Mouse (Mus musculus) heart, embryonic 16.5 days (tissue): ENCODE results near the gene Gnat1. TPM values are rescaled to one million over a fixed set of nuclear protein-coding genes. Genes with fewer than 3 reads are reported as not detected.

Experiments used
- ATAC-seq: fragments of 200-750 bp; cut with Nextera tagmentation; replicated peaks from 2 replicates; pipeline ENCODE4 v1.8.0; 2017; ENCODE audit warnings: moderate number of reproducible peaks; ENCODE audit not compliant: insufficient read depth, low FRiP score; ENCODE audit errors: extremely low read depth
- H3K27ac ChIP-seq: fragments of 300-500 bp; sonication (generic); 2 replicates; pipeline ENCODE4 v1.5.1; 2014; ENCODE audit warnings: mild to moderate bottlenecking, low read length, control low read depth, moderate library complexity
- H3K27me3 ChIP-seq: fragments of 300-500 bp; sonication (generic); 2 replicates; pipeline ENCODE4 v1.6.1; 2014; ENCODE audit warnings: low read length, mixed read lengths; ENCODE audit not compliant: control insufficient read depth, insufficient read depth
- H3K36me3 ChIP-seq: fragments of 300-500 bp; sonication (generic); 2 replicates; pipeline ENCODE4 v1.6.1; 2014; ENCODE audit not compliant: control insufficient read depth, insufficient read depth
- H3K4me1 ChIP-seq: fragments of 300-500 bp; sonication (generic); 2 replicates; pipeline ENCODE4 v1.6.1; 2014; ENCODE audit warnings: low read length, mixed read lengths; ENCODE audit not compliant: control insufficient read depth, insufficient read depth
- H3K4me2 ChIP-seq: fragments of 300-500 bp; sonication (generic); 2 replicates; pipeline ENCODE4 v1.6.1; 2014; ENCODE audit warnings: low read depth, mild to moderate bottlenecking, control low read depth, low read length
- H3K4me3 ChIP-seq: fragments of 300-500 bp; sonication (generic); 2 replicates; pipeline ENCODE4 v1.5.1; 2014; ENCODE audit warnings: mild to moderate bottlenecking, control low read depth, low read length
- H3K9ac ChIP-seq: fragments of 300-500 bp; sonication (generic); 2 replicates; pipeline ENCODE4 v1.6.1; 2014; ENCODE audit warnings: low read length, control low read depth
- H3K9me3 ChIP-seq: fragments of 300-500 bp; sonication (generic); replicated peaks from 2 replicates; pipeline ENCODE4 v1.6.1; 2016; ENCODE audit warnings: low read length; ENCODE audit not compliant: control insufficient read depth
- WGBS: fragments of 180-500 bp; shearing (Covaris S2); extraction: QIAGEN DNeasy Blood & Tissue Kit; methylation state at CpG from one replicate; pipeline ENCODE4 v1.1.7; 2014; 5-methylcytosine and 5-hydroxymethylcytosine counted together
- polyA plus RNA-seq: library from polyadenylated mRNA; unstranded; fragments of >200 nt; fragmentation: Nextera tagmentation; extraction: Ambion mirVana; gene quantifications from 2 replicates; pipeline ENCODE4 v1.2.1, GENCODE M21; 2015

Gnat1 gene
- polyA plus RNA-seq, 1 experiment from 2014 or later = 0.39 TPM

- ATAC-seq = peak; percentile 92
- H3K9ac ChIP-seq = peak within 1 kb of the TSS; percentile 93
- H3K4me3 ChIP-seq = peak within 1 kb of the TSS; percentile 82
- peak within 1 kb of the TSS; percentile 95 for H3K27ac ChIP-seq
- WGBS = 4% methylated on average over 38 of the region's 38 CpGs
- H3K9me3 ChIP-seq = no peaks in the 10 kb centered on the region
- peak within 1 kb of the TSS; percentile 96 for H3K4me2 ChIP-seq
- 0 out of 2 replicates have a peak, but pooled peaks cover 2% of the 10 kb centered on the region for H3K36me3 ChIP-seq
- H3K4me1 ChIP-seq = peaks cover 30% of the 10 kb centered on the region
- no peaks in the 10 kb centered on the region for H3K27me3 ChIP-seq
These were observed 44.1 kb downstream of the Gnat1 start, which contains the start of gene Gnai2 for GRCm38 (mm10) chr9:107635279-107636028. Gene Gnai2 (minus strand): TSS chr9:107635367.

DNA sequence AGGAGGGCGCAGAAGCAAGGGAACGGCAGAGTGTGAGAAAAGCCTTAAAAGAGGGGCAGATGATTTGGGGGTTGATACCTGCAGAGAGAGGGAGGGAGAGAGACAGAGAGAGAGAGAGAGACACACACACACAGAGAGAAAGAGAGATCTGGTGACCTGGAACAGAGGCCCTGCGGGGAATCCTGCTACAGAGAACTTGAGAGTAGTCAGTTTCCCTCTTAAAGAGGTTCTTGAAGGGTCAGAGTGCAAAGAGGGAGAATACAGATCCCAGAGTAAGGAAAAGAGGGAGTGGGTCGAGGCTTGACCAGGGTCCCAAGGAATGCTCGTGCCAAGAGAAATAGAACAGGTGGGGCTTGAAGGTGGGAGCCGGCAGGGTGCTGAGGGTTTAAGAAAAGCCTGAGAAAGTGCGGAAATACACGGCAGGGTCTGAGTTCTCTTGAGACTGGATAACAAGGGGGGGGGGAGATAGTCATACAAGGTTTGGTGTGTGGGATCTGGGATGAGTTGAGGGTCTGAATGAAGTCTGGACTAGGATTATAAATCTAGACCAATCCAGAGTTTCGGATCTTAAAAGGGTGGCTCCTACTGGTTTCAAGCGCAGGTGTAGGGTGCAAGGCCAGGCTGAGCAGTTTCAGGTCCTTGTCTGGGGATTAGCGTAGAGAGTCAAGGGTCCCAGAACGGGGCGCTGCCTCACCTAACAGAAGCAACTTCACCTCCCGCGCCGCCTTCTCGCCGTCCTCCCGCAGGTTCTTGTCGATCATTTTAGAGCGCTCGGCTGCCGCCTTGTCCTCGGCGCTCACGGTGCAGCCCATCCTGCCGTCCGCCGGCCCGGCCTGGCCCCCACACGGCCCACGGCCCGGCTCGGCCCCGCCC, 44.9 kb downstream of the Gnat1 start:
- 1% methylated on average over 35 of the region's 35 CpGs for WGBS
- H3K27ac ChIP-seq = peak overlapping the region; percentile 95
- H3K36me3 ChIP-seq = 0 out of 2 replicates have a peak, but pooled peaks cover 2% of the 10 kb centered on the region
- no peak for ATAC-seq
- no peaks in the 10 kb centered on the region for H3K9me3 ChIP-seq
- peak overlapping the region; percentile 93 for H3K9ac ChIP-seq
- peak overlapping the region; percentile 96 for H3K4me2 ChIP-seq
- no peaks in the 10 kb centered on the region for H3K27me3 ChIP-seq
- H3K4me1 ChIP-seq = peaks cover 38% of the 10 kb centered on the region
- H3K4me3 ChIP-seq = peak overlapping the region; percentile 82

- H3K9ac ChIP-seq = peak overlapping the region; percentile 93
- peak overlapping the region; percentile 82 for H3K4me3 ChIP-seq
- peaks cover 2% of the 10 kb centered on the region; the same call in 1 of the 2 replicates for H3K36me3 ChIP-seq
- H3K9me3 ChIP-seq = no peaks in the 10 kb centered on the region
- H3K27me3 ChIP-seq = no peaks in the 10 kb centered on the region
- 2% methylated on average over 15 of the region's 15 CpGs for WGBS
- peak overlapping the region; percentile 95 for H3K27ac ChIP-seq
- H3K4me1 ChIP-seq = peaks cover 46% of the 10 kb centered on the region
- ATAC-seq = no peak
- peak overlapping the region; percentile 96 for H3K4me2 ChIP-seq
These were observed 45.7 kb downstream of the Gnat1 start for GRCm38 (mm10) chr9:107633661-107634405.

DNA sequence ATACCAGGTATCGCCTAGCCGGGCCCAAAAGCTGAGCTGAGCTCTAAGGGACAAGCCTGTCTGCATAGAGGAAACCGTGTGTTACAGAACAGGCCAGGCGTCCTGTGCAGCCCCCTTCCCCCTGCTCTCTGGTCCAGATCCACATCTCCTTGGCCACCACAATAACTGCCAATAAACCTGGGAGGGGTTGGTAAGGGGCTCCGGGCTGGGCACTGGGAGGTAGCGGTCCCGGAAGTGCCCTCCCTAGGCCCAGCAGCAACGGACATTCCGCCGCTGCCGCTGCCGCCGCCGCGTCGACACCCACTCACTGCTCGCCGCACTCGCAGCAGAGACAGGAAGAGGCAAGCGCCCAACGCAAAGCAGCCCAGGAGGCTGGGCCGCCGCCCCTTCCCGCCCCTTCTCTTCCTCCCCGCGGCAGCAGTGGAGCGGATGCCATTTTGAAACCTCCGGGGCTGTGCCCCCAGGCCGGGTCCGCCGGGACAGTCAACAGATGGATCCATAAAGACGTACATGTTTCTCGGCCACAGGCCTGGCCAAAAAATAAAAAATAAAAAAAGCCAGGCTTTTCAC, 46.3 kb downstream of the Gnat1 start:
- peaks cover 53% of the 10 kb centered on the region for H3K4me1 ChIP-seq
- ATAC-seq = peak; percentile 28
- WGBS = under 1% methylated on average over 31 of the region's 33 CpGs

DNA sequence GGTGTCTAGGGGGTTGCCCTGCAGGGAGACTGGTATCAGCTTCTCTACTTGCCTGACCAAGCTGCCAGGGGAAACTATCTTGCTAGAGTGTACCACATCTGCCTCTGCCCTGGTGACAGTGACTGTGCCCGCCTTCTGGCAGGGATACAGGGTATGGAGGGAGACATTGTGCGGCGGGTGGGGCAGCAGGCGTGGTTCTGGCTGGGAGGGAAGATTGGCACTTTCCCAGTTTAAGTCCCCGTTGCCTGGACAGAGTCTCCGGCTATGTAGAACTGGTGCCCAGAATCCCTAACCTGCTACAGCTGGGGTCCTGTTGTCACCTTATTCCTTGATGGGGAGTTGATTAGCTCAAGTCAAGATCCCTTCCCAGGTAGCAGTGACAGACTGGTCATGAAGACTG, 47.0 kb downstream of the Gnat1 start:
- H3K4me3 ChIP-seq = peak overlapping the region; percentile 82
- H3K4me2 ChIP-seq = peak overlapping the region; percentile 96
- peaks cover 2% of the 10 kb centered on the region; the same call in 1 of the 2 replicates for H3K36me3 ChIP-seq
- no peaks in the 10 kb centered on the region for H3K9me3 ChIP-seq
- WGBS = 44% methylated on average over 6 of the region's 6 CpGs
- peak overlapping the region; percentile 95 for H3K27ac ChIP-seq
- H3K9ac ChIP-seq = peak overlapping the region; percentile 93
- no peak for ATAC-seq
- H3K27me3 ChIP-seq = no peaks in the 10 kb centered on the region
- H3K4me1 ChIP-seq = peaks cover 60% of the 10 kb centered on the region

More for the DNA sequence above, 46.3 kb downstream of the Gnat1 start:
- Histone ChIP-seq H3K36me3 (peaks cover 2% of the 10 kb centered on the region; the same call in 1 of the 2 replicates), H3K9ac (peak overlapping the region; percentile 93), H3K4me3 (peak overlapping the region; percentile 82), H3K27me3 (no peaks in the 10 kb centered on the region), H3K27ac (peak overlapping the region; percentile 95), H3K9me3 (no peaks in the 10 kb centered on the region), H3K4me2 (peak overlapping the region; percentile 96)

DNA sequence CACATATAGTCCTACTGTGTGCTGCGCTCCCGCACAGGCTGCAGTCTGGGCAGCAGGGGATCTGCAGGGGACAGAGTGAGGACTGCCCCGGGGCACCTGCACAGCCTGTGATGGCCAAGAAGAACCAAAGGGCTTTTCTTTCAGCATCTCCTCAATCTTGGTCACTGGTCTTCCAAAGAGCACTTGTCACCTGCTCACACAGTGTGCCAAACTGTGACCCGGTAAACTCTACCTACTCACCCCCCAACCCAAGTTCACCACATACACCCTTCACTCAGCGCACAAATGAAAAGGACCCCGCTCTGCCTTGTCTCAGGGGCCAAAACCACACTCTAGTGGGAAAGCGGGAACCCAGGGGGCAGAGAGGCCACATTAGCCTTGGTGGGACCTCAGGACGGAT, 47.7 kb downstream of the Gnat1 start:
- Histone ChIP-seq H3K4me1 (peaks cover 66% of the 10 kb centered on the region), H3K36me3 (peaks cover 2% of the 10 kb centered on the region; the same call in 1 of the 2 replicates), H3K9ac (peak overlapping the region; percentile 93), H3K27me3 (no peaks in the 10 kb centered on the region), H3K9me3 (no peaks in the 10 kb centered on the region), H3K27ac (peak overlapping the region; percentile 95), H3K4me2 (peak overlapping the region; percentile 96), H3K4me3 (peak overlapping the region; percentile 82)
- 87% methylated on average over 8 of the region's 8 CpGs for WGBS
- ATAC-seq = no peak

DNA sequence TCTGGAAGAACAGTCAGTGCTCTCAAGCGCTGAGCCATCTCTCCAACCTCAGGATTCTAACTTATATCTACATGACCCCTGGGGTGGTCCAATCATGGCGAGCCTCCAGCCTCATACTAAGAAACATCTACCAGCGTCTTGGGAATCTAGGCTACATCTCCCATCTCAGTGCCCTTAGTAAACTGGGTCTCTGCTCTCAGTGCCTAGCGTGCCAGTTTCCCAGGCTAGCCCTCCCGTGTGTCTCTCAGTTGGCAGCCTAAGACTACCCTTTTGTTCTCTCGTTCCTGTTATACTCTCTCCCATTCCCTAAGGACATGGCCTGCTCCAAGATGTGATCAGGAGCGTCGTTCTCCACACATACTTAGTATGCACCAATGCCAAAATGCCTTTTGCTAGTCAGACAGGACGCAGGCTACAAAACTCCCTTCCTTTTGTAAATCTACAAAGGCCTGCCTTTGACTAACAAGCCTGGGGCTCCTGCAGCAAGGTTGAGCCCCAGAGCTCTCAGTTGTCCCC, 48.1 kb downstream of the Gnat1 start:
- ATAC-seq = no peak
- peak overlapping the region; percentile 96; the same call in 1 of the 2 replicates for H3K4me2 ChIP-seq
- 73% methylated on average over 9 of the region's 9 CpGs for WGBS
- H3K9me3 ChIP-seq = no peaks in the 10 kb centered on the region
- H3K4me1 ChIP-seq = peaks cover 71% of the 10 kb centered on the region
- no peaks in the 10 kb centered on the region for H3K27me3 ChIP-seq
- peaks cover 2% of the 10 kb centered on the region; the same call in 1 of the 2 replicates for H3K36me3 ChIP-seq
- peak overlapping the region; percentile 88 for H3K27ac ChIP-seq
- peak overlapping the region; percentile 53; the same call in 1 of the 2 replicates for H3K9ac ChIP-seq
- no peak overlapping the region for H3K4me3 ChIP-seq

- peaks cover 68% of the 10 kb centered on the region for H3K4me1 ChIP-seq
- H3K4me3 ChIP-seq = no peak overlapping the region
- ATAC-seq = no peak
- H3K27me3 ChIP-seq = no peaks in the 10 kb centered on the region
- 17% methylated on average over 4 of the region's 4 CpGs for whole genome bisulfite sequencing
- peak overlapping the region; percentile 53 for H3K9ac ChIP-seq
- peak overlapping the region; percentile 45 for H3K4me2 ChIP-seq
- H3K27ac ChIP-seq = peak overlapping the region; percentile 88
- H3K9me3 ChIP-seq = no peaks in the 10 kb centered on the region
- peaks cover 2% of the 10 kb centered on the region; the same call in 1 of the 2 replicates for H3K36me3 ChIP-seq
These were observed 48.9 kb downstream of the Gnat1 start for GRCm38 (mm10) chr9:107630576-107630975.
